Mouse (Mus musculus) embryonic facial prominence, embryonic 12.5 days (tissue): ENCODE data around the gene Tmsb10. TPM values are rescaled to one million over a fixed set of nuclear protein-coding genes. Genes with fewer than 3 reads are reported as not detected.
A peak's percentile ranks its signal among the peaks of the same experiment; 100 is the strongest.

Experiments
- ATAC-seq: fragments of 200-750 bp; cut with Nextera tagmentation; 2 replicates; pipeline ENCODE4 v1.8.0; 2017; ENCODE audit not compliant: insufficient number of reproducible peaks, insufficient read depth, low FRiP score, low TSS enrichment
- H3K27ac ChIP-seq: fragments of 300-500 bp; sonication (generic); 2 replicates; pipeline ENCODE4 v1.5.1; 2016; ENCODE audit warnings: mild to moderate bottlenecking
- H3K27me3 ChIP-seq: fragments of 300-500 bp; sonication (generic); 2 replicates; pipeline ENCODE4 v1.6.1; 2016; ENCODE audit warnings: mild to moderate bottlenecking, moderate library complexity
- H3K36me3 ChIP-seq: fragments of 300-500 bp; sonication (generic); 2 replicates; pipeline ENCODE4 v1.6.1; 2016; ENCODE audit warnings: mild to moderate bottlenecking
- H3K4me1 ChIP-seq: fragments of 300-500 bp; sonication (generic); 2 replicates; pipeline ENCODE4 v1.6.1; 2016
- H3K4me2 ChIP-seq: fragments of 300-500 bp; sonication (generic); replicated peaks from 2 replicates; pipeline ENCODE4 v1.6.1; 2016; ENCODE audit warnings: mild to moderate bottlenecking, moderate library complexity
- H3K4me3 ChIP-seq: fragments of 300-500 bp; sonication (generic); 2 replicates; pipeline ENCODE4 v1.5.1; 2016; ENCODE audit warnings: mild to moderate bottlenecking
- H3K9ac ChIP-seq: fragments of 300-500 bp; sonication (generic); 2 replicates; pipeline ENCODE4 v1.6.1; 2016; ENCODE audit warnings: mild to moderate bottlenecking, moderate library complexity
- H3K9me3 ChIP-seq: fragments of 300-500 bp; sonication (generic); 2 replicates; pipeline ENCODE4 v1.6.1; 2016; ENCODE audit warnings: mild to moderate bottlenecking, moderate library complexity
- whole genome bisulfite sequencing: fragments of 180-500 bp; shearing (Covaris S2); methylation state at CpG from one replicate; pipeline ENCODE4 v1.1.7; 2016; 5-methylcytosine and 5-hydroxymethylcytosine counted together
- polyA plus RNA-seq: library from polyadenylated mRNA; unstranded; fragments of >200 nt; fragmentation: Nextera tagmentation; extraction: Ambion mirVana; gene quantifications from 2 replicates; pipeline ENCODE4 v1.2.1, GENCODE M21; 2016

Tmsb10 gene
- polyA plus RNA-seq, 1 experiment from 2014 or later = 4,068 TPM

- no peak overlapping the region for H3K27ac ChIP-seq
- 71% methylated on average over 7 of the region's 7 CpGs for WGBS
Measured at GRCm38 (mm10) chr6:72954786-72955185, 3.8 kb downstream of the Tmsb10 start.

GRCm38 (mm10) chr6:72952967-72953366 is 5.6 kb downstream of the Tmsb10 start:
- WGBS = 58% methylated on average over 2 of the region's 2 CpGs
- H3K27ac ChIP-seq = no peak overlapping the region
- H3K4me1 ChIP-seq = peaks cover 21% of the 10 kb centered on the region

More at GRCm38 (mm10) chr6:72954786-72955185, 3.8 kb downstream of the Tmsb10 start:
- Histone ChIP-seq H3K4me1 (peaks cover 25% of the 10 kb centered on the region), H3K4me2 (no peak overlapping the region), H3K9me3 (no peaks in the 10 kb centered on the region), H3K4me3 (no peak overlapping the region), H3K27me3 (no peaks in the 10 kb centered on the region), H3K9ac (no peak overlapping the region), H3K36me3 (no peaks in the 10 kb centered on the region)
- ATAC-seq = no peak

GRCm38 (mm10) chr6:72952221-72952620 is 6.3 kb downstream of the Tmsb10 start:
- Histone ChIP-seq H3K36me3 (no peaks in the 10 kb centered on the region), H3K9me3 (no peaks in the 10 kb centered on the region), H3K27ac (peak overlapping the region; percentile 61), H3K4me1 (peaks cover 21% of the 10 kb centered on the region), H3K9ac (no peak overlapping the region), H3K4me3 (no peak overlapping the region), H3K4me2 (no peak overlapping the region), H3K27me3 (no peaks in the 10 kb centered on the region)
- WGBS = 18% methylated on average over 2 of the region's 2 CpGs
- ATAC-seq = no peak

More at GRCm38 (mm10) chr6:72952967-72953366, 5.6 kb downstream of the Tmsb10 start:
- Histone ChIP-seq H3K36me3 (no peaks in the 10 kb centered on the region), H3K9me3 (no peaks in the 10 kb centered on the region), H3K27me3 (no peaks in the 10 kb centered on the region), H3K9ac (no peak overlapping the region), H3K4me3 (no peak overlapping the region), H3K4me2 (no peak overlapping the region)
- ATAC-seq = no peak

- Histone ChIP-seq H3K4me2 (no peak overlapping the region), H3K9ac (no peak overlapping the region), H3K4me3 (no peak overlapping the region), H3K27me3 (no peaks in the 10 kb centered on the region), H3K9me3 (no peaks in the 10 kb centered on the region), H3K4me1 (peaks cover 7% of the 10 kb centered on the region; the same call in 1 of the 2 replicates), H3K36me3 (no peaks in the 10 kb centered on the region), H3K27ac (no peak overlapping the region)
- ATAC-seq = no peak
- 83% methylated on average over 9 of the region's 9 CpGs for WGBS
Measured at GRCm38 (mm10) chr6:72949161-72949756, 9.3 kb downstream of the Tmsb10 start.

- no peak for ATAC-seq
- Histone ChIP-seq H3K27ac (no peak overlapping the region), H3K9me3 (no peaks in the 10 kb centered on the region), H3K4me3 (no peak overlapping the region), H3K36me3 (no peaks in the 10 kb centered on the region), H3K4me2 (no peak overlapping the region), H3K4me1 (peaks cover 7% of the 10 kb centered on the region; the same call in 1 of the 2 replicates), H3K27me3 (no peaks in the 10 kb centered on the region), H3K9ac (no peak overlapping the region)
- 92% methylated on average over 3 of the region's 3 CpGs for WGBS
Measured at GRCm38 (mm10) chr6:72948392-72948791, 10.2 kb downstream of the Tmsb10 start.

- Histone ChIP-seq H3K4me3 (no peak overlapping the region), H3K4me1 (peaks cover 6% of the 10 kb centered on the region; the same call in 1 of the 2 replicates), H3K36me3 (no peaks in the 10 kb centered on the region), H3K4me2 (no peak overlapping the region), H3K9ac (no peak overlapping the region), H3K27ac (no peak overlapping the region), H3K9me3 (no peaks in the 10 kb centered on the region), H3K27me3 (no peaks in the 10 kb centered on the region)
- WGBS = 60% methylated on average over 6 of the region's 6 CpGs
- ATAC-seq = no peak
Measured at GRCm38 (mm10) chr6:72947960-72948359, 10.6 kb downstream of the Tmsb10 start.

GRCm38 (mm10) chr6:72940493-72940892 is 18.1 kb downstream of the Tmsb10 start:
- Histone ChIP-seq H3K9me3 (no peaks in the 10 kb centered on the region), H3K4me3 (no peak overlapping the region), H3K27me3 (no peaks in the 10 kb centered on the region), H3K4me2 (no peak overlapping the region), H3K9ac (no peak overlapping the region), H3K36me3 (no peaks in the 10 kb centered on the region), H3K27ac (no peak overlapping the region), H3K4me1 (no peaks in the 10 kb centered on the region)
- no peak for ATAC-seq
- WGBS = 7% methylated on average over 3 of the region's 3 CpGs

GRCm38 (mm10) chr6:72937859-72938258 is 20.7 kb downstream of the Tmsb10 start:
- Histone ChIP-seq H3K36me3 (no peaks in the 10 kb centered on the region), H3K27me3 (no peaks in the 10 kb centered on the region), H3K9me3 (no peaks in the 10 kb centered on the region), H3K4me1 (no peaks in the 10 kb centered on the region), H3K4me2 (no peak overlapping the region), H3K4me3 (no peak overlapping the region), H3K9ac (no peak overlapping the region), H3K27ac (no peak overlapping the region)
- 45% methylated on average over 5 of the region's 5 CpGs for WGBS
- ATAC-seq = no peak

- H3K4me3 ChIP-seq = no peak overlapping the region
Measured at GRCm38 (mm10) chr6:72937430-72937829, 21.1 kb downstream of the Tmsb10 start.

GRCm38 (mm10) chr6:72932955-72933354 is 25.6 kb downstream of the Tmsb10 start:
- Histone ChIP-seq H3K9ac (no peak overlapping the region), H3K27me3 (no peaks in the 10 kb centered on the region), H3K36me3 (no peaks in the 10 kb centered on the region), H3K27ac (no peak overlapping the region), H3K4me3 (no peak overlapping the region), H3K4me1 (no peaks in the 10 kb centered on the region), H3K4me2 (no peak overlapping the region), H3K9me3 (no peaks in the 10 kb centered on the region)
- no peak for ATAC-seq
- WGBS = 96% methylated on average over 1 of the region's 1 CpGs

More at GRCm38 (mm10) chr6:72937430-72937829, 21.1 kb downstream of the Tmsb10 start:
- no peaks in the 10 kb centered on the region for H3K27me3 ChIP-seq
- H3K36me3 ChIP-seq = no peaks in the 10 kb centered on the region
- no peaks in the 10 kb centered on the region for H3K4me1 ChIP-seq
- H3K27ac ChIP-seq = no peak overlapping the region
- ATAC-seq = no peak
- no peak overlapping the region for H3K9ac ChIP-seq
- no peaks in the 10 kb centered on the region for H3K9me3 ChIP-seq
- H3K4me2 ChIP-seq = no peak overlapping the region
- 66% methylated on average over 3 of the region's 3 CpGs for WGBS

GRCm38 (mm10) chr6:72931533-72931932 is 27.0 kb downstream of the Tmsb10 start:
- no peak overlapping the region for H3K27ac ChIP-seq
- H3K4me2 ChIP-seq = no peak overlapping the region
- ATAC-seq = no peak
- H3K9me3 ChIP-seq = no peaks in the 10 kb centered on the region
- no peak overlapping the region for H3K9ac ChIP-seq
- H3K4me3 ChIP-seq = no peak overlapping the region
- 78% methylated on average over 3 of the region's 3 CpGs for WGBS
- H3K4me1 ChIP-seq = peaks cover 5% of the 10 kb centered on the region; the same call in 1 of the 2 replicates
- no peaks in the 10 kb centered on the region for H3K36me3 ChIP-seq
- H3K27me3 ChIP-seq = no peaks in the 10 kb centered on the region

- no peaks in the 10 kb centered on the region for H3K36me3 ChIP-seq
- peaks cover 5% of the 10 kb centered on the region; the same call in 1 of the 2 replicates for H3K4me1 ChIP-seq
- no peaks in the 10 kb centered on the region for H3K9me3 ChIP-seq
- no peak overlapping the region for H3K9ac ChIP-seq
- H3K27ac ChIP-seq = no peak overlapping the region
- no peak overlapping the region for H3K4me3 ChIP-seq
- H3K27me3 ChIP-seq = no peaks in the 10 kb centered on the region
- no peak for ATAC-seq
- 79% methylated on average over 4 of the region's 4 CpGs for WGBS
- no peak overlapping the region for H3K4me2 ChIP-seq
Measured at GRCm38 (mm10) chr6:72929795-72930398, 28.7 kb downstream of the Tmsb10 start.
